Mouse (Mus musculus) midbrain, postnatal 0 days (tissue): ENCODE measurements around the gene Nr1d1. TPM values are rescaled to one million over a fixed set of nuclear protein-coding genes. Genes with fewer than 3 reads are reported as not detected.

Experiments used
- ATAC-seq: fragments of 200-750 bp; cut with Nextera tagmentation; 2 replicates; pipeline ENCODE4 v1.8.0; 2017; ENCODE audit warnings: moderate number of reproducible peaks, mild to moderate bottlenecking, moderate TSS enrichment, moderate library complexity; ENCODE audit not compliant: low FRiP score
- DNase-seq: peaks from one replicate; pipeline ENCODE4 v3.0.0-alpha.2; 2015; ENCODE audit warnings: low spot score
- H3K27ac ChIP-seq: fragments of 300-500 bp; sonication (generic); 2 replicates; pipeline ENCODE4 v1.5.1; 2014; ENCODE audit warnings: low read depth, mild to moderate bottlenecking, low read length, mixed read lengths
- H3K27me3 ChIP-seq: fragments of 300-500 bp; sonication (generic); 2 replicates; pipeline ENCODE4 v1.6.1; 2014; ENCODE audit warnings: low read length, control low read depth, mixed read lengths; ENCODE audit not compliant: insufficient read depth
- H3K36me3 ChIP-seq: fragments of 300-500 bp; sonication (generic); 2 replicates; pipeline ENCODE4 v1.6.1; 2014; ENCODE audit warnings: low read length, control low read depth, mixed read lengths; ENCODE audit not compliant: insufficient read depth
- H3K4me1 ChIP-seq: fragments of 300-500 bp; sonication (generic); 2 replicates; pipeline ENCODE4 v1.6.1; 2014; ENCODE audit warnings: mild to moderate bottlenecking, control low read depth, antibody characterized with exemption, low read length, mixed read lengths; ENCODE audit not compliant: insufficient read depth
- H3K4me2 ChIP-seq: fragments of 300-500 bp; sonication (generic); 2 replicates; pipeline ENCODE4 v1.6.1; 2014; ENCODE audit warnings: low read depth, mild to moderate bottlenecking, low read length, mixed read lengths; ENCODE audit not compliant: poor library complexity, severe bottlenecking
- H3K4me3 ChIP-seq: fragments of 300-500 bp; sonication (generic); 2 replicates; pipeline ENCODE4 v1.5.1; 2014; ENCODE audit warnings: low read depth, mild to moderate bottlenecking, low read length, moderate library complexity
- H3K9ac ChIP-seq: fragments of 300-500 bp; sonication (generic); replicated peaks from 2 replicates; pipeline ENCODE4 v1.6.1; 2014; ENCODE audit warnings: mild to moderate bottlenecking, low read length, moderate library complexity, mixed read lengths; ENCODE audit not compliant: poor library complexity, severe bottlenecking
- H3K9me3 ChIP-seq: fragments of 300-500 bp; sonication (generic); 2 replicates; pipeline ENCODE4 v1.6.1; 2016; ENCODE audit warnings: low read length, control low read depth
- CTCF ChIP-seq: IDR thresholded peaks from 2 replicates; pipeline ENCODE4 v1.5.1; 2016; ENCODE audit warnings: antibody characterized with exemption, mild to moderate bottlenecking
- WGBS: fragments of 180-500 bp; shearing (Covaris S2); extraction: QIAGEN DNeasy Blood & Tissue Kit; methylation state at CpG from one replicate; pipeline ENCODE4 v1.1.7; 2014; 5-methylcytosine and 5-hydroxymethylcytosine counted together
- polyA plus RNA-seq: library from polyadenylated mRNA; unstranded; fragments of >200 nt; fragmentation: Nextera tagmentation; extraction: Ambion mirVana; gene quantifications from 2 replicates; pipeline ENCODE4 v1.2.1, GENCODE M21; 2015
- total RNA-seq: library from RNA; depleted of rRNA; stranded (reverse); fragments of >200 nt; gene quantifications from 2 replicates; pipeline ENCODE4 v1.2.3, GENCODE M21; 2014

The Nr1d1 gene
- total and polyA plus RNA-seq, 2 experiments from 2014 or later = 11.0 to 14.3 TPM

- peak overlapping the region; percentile 72 for H3K27ac ChIP-seq
- TF ChIP-seq CTCF = peak; percentile 6; the same call in 1 of the 2 replicates
- H3K4me1 ChIP-seq = peaks cover 12% of the 10 kb centered on the region; the same call in 1 of the 2 replicates
- peak overlapping the region; percentile 53 for H3K4me3 ChIP-seq
- H3K27me3 ChIP-seq = no peaks in the 10 kb centered on the region
- H3K9me3 ChIP-seq = no peaks in the 10 kb centered on the region
- peaks cover 12% of the 10 kb centered on the region for H3K36me3 ChIP-seq
- 5% methylated on average over 15 of the region's 15 CpGs for WGBS
- H3K9ac ChIP-seq = peak overlapping the region; percentile 64; the same call in 1 of the 2 replicates
- ATAC-seq (peak; percentile 89), DNase-seq (peak; percentile 98)
- H3K4me2 ChIP-seq = peak overlapping the region; percentile 96
These were observed 367 bp upstream of the Nr1d1 start for GRCm38 (mm10) chr11:98775348-98776051.

GRCm38 (mm10) chr11:98773635-98774295, 1.4 kb downstream of the Nr1d1 start:
- DNase-seq (peak; percentile 95), ATAC-seq (peak; percentile 67)
- under 1% methylated on average over 36 of the region's 37 CpGs for WGBS
- Histone ChIP-seq H3K9me3 (no peaks in the 10 kb centered on the region), H3K27ac (peak overlapping the region; percentile 72), H3K4me3 (peak overlapping the region; percentile 53), H3K36me3 (peaks cover 29% of the 10 kb centered on the region), H3K4me2 (peak overlapping the region; percentile 96), H3K9ac (peak overlapping the region; percentile 64; the same call in 1 of the 2 replicates), H3K4me1 (peaks cover 12% of the 10 kb centered on the region; the same call in 1 of the 2 replicates), H3K27me3 (no peaks in the 10 kb centered on the region)
- no peak for TF ChIP-seq CTCF

- Histone ChIP-seq H3K27ac (no peak overlapping the region), H3K4me1 (peaks cover 20% of the 10 kb centered on the region; the same call in 1 of the 2 replicates), H3K4me2 (peak overlapping the region; percentile 96), H3K27me3 (no peaks in the 10 kb centered on the region), H3K9me3 (no peaks in the 10 kb centered on the region), H3K36me3 (peaks cover 38% of the 10 kb centered on the region), H3K9ac (no peak overlapping the region), H3K4me3 (peak overlapping the region; percentile 53)
- TF ChIP-seq CTCF = no peak
- DNase-seq (no peak), ATAC-seq (no peak)
- 73% methylated on average over 8 of the region's 8 CpGs for WGBS
These were observed 2.4 kb downstream of the Nr1d1 start for GRCm38 (mm10) chr11:98772667-98773171.

- ATAC-seq (no peak), DNase-seq (no peak)
- Histone ChIP-seq H3K4me3 (no peak overlapping the region), H3K9me3 (no peaks in the 10 kb centered on the region), H3K9ac (no peak overlapping the region), H3K27ac (no peak overlapping the region), H3K27me3 (no peaks in the 10 kb centered on the region), H3K4me2 (peak overlapping the region; percentile 96; the same call in 1 of the 2 replicates), H3K4me1 (peaks cover 23% of the 10 kb centered on the region; the same call in 1 of the 2 replicates), H3K36me3 (peaks cover 38% of the 10 kb centered on the region)
- WGBS = 93% methylated on average over 11 of the region's 11 CpGs
- TF ChIP-seq CTCF = no peak
These were observed 3.1 kb downstream of the Nr1d1 start for GRCm38 (mm10) chr11:98771844-98772525.

GRCm38 (mm10) chr11:98771131-98771530, 4.0 kb downstream of the Nr1d1 start:
- 89% methylated on average over 18 of the region's 18 CpGs for WGBS
- peaks cover 38% of the 10 kb centered on the region for H3K36me3 ChIP-seq
- ATAC-seq = no peak

More at GRCm38 (mm10) chr11:98771131-98771530, 4.0 kb downstream of the Nr1d1 start:
- H3K4me2 ChIP-seq = no peak overlapping the region
- DNase-seq = no peak
- TF ChIP-seq CTCF = no peak
- H3K27ac ChIP-seq = no peak overlapping the region
- H3K9ac ChIP-seq = no peak overlapping the region
- no peaks in the 10 kb centered on the region for H3K9me3 ChIP-seq
- no peak overlapping the region for H3K4me3 ChIP-seq
- H3K4me1 ChIP-seq = peaks cover 25% of the 10 kb centered on the region; the same call in 1 of the 2 replicates
- no peaks in the 10 kb centered on the region for H3K27me3 ChIP-seq
